Mouse (Mus musculus) adrenal gland, postnatal 10 days (tissue): ENCODE measurements around the gene Urb2. TPM values are rescaled to one million over a fixed set of nuclear protein-coding genes. Genes with fewer than 3 reads are reported as not detected.
"Not testable (repeated sequence)": the region's sequence is repeated elsewhere in the genome, so short reads cannot be mapped to it uniquely, and the experiment has no call there.

ENCODE experiments used
- DNase-seq: peaks from one replicate; pipeline ENCODE4 v3.0.0; 2021; ENCODE audit warnings: mixed read lengths
- total RNA-seq, 2 experiments: library from RNA; stranded (reverse); gene quantifications; 2 replicates each; pipeline ENCODE4 v1.2.3; 2021

Urb2 gene
- total RNA-seq, 2 experiments from 2014 or later = 10.5 to 12.3 TPM

DNA sequence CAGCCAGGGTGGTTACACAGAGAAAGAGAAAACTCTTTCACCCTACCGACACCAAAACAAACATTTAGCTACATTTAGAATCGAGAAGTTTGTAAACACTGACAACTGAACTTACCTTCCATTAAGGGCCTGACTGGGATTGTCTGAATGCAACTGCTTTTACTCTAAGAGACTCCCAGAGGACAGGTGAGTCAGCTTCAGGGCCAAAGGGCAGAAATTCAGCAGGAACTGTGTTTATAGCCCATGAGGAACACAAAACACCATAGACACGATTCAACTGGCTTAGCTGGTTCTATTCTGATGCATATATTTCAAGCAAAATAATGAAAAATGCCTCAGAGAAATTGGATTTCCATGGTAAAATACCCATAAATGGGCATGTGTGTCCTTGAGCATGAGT, 6.6 kb upstream of the Urb2 start:
- DNase-seq = no peak

DNA sequence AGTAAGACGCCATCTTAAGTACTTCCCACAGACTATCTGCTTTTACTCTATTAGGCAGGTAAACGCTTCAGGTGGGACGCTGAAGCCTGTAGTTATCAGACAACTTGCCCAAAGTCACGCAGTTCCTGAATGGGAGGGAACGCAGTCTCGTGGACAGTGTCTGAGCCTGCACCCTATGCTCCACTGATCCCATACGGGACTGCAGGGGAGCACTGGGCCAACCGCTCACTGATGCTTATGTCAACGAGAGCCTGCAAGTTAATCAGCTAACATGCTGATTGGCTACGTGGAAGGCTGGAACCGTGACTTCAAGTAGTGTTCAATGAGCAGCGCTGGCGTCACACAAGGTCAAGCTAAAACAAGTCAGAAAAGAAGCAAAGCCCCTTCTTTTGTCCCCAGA, 1.5 kb upstream of the Urb2 start:
- peak; percentile 21 for DNase-seq

DNA sequence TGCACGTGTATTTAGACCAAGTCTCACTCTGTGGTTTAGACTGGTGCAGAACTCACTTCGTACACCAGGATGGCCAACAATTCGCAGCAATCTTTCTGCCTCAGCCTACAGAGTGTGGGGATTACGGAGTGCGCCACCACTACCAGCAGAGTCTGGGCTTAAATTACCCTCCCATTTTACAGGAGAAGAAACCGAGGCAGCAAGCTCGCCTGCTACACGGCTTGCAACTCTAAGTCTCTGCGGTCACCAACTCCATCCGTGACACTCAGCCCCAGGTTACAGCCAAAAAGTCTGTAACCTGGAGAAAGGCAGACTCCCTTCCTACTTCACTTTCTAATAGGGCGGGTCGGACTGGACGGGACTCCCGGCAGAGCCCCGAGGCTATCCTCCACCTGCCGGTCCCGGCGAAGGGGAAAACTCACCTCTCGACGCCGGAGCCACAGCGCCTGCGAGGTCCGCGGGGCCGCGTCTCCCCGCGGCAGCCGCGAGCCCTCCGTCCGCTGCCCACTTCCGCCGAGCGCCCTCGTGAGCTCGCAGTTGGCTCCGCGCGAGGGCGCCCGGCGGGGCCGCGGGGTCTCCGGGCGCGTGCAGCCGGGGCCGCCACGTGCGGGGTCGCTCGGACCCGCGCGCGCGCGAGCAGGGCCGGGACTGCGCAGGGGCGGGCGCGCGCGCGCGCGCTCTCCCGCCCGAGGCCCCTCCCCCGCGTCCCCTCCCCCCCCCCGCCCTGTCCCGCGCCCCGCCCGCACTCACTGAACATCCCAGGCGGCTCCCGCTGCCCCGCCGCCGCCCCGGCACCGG, 670 bp upstream of the Urb2 start:
- no peak for DNase-seq

DNA sequence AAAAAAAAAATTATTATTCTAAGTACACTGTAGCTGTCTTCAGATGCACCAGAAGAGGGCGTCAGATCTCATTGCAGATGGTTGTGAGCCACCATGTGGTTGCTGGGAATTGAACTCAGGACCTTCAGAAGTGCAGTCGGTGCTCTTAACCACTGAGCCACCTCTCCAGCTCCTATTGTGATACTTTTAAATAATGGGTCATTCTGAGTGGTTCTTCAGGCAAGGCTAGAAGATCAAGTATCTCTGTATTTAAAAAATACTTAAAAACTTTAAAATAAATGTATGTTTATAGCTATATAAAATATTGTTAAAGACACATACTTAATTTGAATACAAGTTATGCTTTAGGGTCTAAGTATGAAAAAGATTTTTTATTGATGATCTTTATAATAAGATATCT, 5.0 kb downstream of the Urb2 start:
- not testable (repeated sequence) for DNase-seq

DNA sequence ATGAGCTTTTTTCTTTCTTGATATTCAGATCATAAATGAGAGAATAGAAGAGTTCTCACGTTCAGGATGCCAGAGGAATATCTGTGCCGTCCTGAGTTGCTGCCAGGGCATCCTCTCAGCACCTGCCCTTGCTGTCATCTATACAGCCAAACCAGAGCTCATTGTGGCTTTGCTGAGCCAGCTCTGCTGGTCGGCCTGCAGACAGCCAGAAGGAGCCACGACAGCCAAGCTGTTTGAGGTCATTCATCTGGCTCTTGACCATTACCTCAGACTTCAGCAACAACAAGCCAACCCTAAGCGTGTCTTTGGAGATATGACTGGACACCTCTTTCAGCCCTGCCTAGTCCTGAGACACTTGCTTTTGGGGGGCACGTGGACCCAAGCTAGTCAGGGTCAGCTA, 6.5 kb downstream of the Urb2 start:
- no peak for DNase-seq

DNA sequence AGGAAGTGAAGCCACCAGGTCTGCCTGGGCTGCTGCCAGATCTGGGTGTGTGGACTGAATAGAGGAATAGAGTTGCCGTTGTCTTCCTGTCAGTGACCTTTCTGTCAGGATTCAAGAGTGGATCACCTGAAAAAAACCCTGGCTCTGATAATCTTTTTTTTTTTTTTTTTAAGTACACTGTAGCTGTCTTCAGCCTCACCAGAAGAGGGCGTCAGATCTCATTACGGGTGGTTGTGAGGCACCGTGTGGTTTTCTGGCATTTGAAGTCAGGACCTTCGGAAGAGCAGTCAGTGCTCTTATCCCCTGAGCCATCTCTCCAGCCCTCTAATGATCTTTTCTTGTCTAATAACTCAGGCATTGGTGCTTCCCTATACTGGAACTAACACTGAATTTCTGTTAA, 12.1 kb downstream of the Urb2 start:
- no peak for DNase-seq

DNA sequence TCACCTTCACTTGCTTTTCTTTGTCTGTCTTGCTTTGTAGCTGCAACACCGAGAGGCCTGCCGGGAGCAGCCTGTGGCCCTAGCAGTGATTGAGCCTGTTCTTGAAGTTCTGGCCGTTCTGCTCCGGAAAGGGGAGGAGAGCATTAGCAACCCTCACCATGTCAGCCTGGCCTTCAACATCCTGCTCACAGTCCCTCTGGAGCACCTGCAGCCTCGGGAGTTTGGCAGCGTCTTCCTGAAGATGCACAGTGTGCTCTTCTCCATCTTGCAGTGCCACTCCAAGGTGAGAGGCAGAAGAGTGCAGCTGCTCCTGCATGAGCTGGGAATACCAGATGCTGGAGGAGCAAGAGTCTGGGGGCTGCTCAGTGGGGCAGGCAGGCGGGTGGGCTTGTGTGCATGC, 16.8 kb downstream of the Urb2 start:
- DNase-seq = no peak

DNA sequence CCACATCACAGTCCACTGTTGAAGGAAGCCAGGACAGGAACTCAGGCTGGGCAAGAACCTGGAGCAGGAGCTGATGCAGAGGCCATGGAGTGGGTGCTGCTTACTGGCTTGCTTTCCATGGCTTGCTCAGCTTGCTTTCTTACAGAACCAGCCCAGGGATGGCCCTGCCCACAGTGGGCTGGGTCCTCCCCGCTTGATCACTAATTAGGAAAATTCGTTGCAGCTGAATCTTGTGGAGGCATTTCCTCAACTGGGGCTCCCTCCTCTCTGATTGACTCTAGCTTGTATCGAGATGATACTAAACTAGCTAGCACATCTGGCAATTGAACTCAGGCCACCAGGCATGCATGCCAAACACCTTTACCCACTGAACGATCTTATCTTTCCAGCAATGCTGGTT, 18.0 kb downstream of the Urb2 start:
- DNase-seq = no peak

DNA sequence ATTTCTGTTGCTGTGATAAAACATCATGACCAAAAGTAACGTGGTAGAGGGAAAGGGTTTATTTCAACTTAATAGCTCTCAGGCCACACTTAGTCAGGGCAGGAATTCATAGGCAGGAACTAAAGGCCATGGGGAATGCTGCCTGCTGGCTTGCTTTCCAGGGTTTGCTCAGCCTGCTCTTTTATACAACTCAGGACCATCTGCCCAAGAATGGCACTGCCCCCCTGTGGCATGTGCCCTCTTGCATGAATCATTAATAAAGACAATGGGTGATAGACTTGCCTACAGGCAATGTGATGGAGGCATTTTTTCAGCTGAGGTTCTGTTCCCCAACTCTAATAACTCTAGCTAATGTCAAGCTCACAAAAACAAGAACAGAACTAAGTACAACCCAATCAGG, 20.9 kb downstream of the Urb2 start:
- DNase-seq = no peak

DNA sequence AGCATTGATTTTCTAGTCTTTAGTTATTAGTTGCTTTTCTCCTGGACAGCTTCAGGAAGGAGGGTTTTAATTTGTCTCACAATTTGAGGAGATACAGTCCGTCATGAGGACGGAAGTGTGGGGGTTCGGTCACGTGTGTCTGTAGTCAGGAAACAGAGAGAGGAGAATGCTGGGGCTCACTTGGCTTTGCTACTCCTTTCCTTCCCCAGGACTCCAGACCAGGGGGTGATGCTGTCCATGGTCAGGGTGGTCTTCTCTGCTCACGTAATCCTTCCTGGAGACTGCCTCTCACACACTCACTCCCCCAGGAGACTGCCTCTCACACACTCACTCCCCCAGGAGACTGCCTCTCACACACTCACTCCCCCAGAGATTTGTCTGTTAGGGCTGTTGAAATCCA, 23.1 kb downstream of the Urb2 start:
- no peak for DNase-seq

DNA sequence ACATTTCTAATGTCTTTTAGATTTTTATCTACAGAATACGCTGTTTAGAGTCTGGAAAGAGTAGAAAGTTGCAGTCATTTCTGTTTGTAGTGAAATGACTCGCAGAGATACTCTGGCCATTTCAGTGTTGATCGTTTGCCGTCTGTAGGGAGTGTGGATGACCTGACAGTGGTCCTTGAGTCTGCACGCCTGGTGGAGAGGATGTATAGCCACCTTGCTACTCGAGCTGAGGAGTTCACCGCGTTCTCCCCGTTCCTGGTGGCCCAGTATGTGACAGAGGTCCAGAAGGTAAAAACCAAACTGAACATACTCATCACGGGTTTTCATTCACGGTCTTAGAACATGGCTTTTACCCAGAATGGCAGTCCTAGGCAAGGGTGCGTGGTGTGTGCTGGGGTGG, 23.6 kb downstream of the Urb2 start:
- no peak for DNase-seq

DNA sequence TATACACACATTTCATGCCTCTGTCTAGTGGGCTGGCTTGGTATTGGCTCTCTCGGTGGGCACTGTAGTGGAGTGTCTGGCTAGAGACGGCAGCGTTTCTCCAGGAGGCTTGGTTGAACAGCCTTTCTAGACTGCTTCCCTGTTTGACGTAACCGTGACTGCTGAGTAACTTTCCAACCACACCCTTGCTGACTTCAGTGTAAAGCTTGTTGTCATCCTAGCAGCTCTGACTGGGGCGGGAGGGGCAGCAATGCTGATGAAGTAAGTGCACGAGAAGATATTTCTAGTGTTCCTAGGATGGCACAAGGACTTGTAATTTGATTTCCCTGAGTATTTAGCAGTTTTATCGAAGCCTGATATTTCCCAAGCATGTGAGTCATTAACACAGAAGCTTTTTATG, 24.5 kb downstream of the Urb2 start:
- no peak for DNase-seq

DNA sequence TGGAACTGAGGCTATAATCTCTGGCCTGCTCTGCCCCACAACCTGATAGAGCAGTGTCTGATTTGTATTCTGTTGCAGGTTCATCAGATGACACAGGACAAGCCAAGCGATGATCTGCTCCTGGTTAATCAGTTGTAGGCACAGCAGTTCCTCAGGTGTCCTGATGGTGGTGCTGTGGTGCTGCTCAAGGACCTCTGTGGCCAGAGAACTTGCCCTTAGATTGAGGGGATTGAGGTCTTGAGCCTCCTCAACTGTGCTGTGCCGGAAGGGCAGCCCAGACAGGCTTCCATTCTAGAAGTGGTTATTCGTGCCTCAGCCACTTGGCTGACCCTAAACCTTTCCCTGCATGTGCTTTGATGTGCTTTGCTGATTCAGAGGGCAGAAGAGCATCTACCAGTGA, 30.8 kb downstream of the Urb2 start:
- peak; percentile 86 for DNase-seq

DNA sequence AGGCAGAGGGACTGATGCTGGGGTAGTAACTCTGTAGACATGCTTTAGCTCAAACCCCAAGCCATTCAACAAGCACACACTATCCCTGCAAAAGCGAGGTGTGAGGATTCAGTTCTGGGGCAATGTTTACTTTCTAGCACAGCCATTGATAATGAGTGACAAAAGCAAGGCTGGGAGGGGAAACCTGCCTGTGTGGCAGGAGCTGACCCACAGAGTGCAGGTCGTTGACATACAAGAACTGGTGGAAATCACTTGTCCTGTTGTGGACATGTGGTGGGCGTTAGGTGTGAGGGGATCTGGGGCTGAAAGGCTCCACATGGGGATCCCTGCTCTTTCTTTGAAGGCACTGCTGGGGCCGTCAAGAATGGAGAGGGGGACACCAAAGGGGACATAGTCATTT, 31.3 kb downstream of the Urb2 start:
- DNase-seq = no peak

DNA sequence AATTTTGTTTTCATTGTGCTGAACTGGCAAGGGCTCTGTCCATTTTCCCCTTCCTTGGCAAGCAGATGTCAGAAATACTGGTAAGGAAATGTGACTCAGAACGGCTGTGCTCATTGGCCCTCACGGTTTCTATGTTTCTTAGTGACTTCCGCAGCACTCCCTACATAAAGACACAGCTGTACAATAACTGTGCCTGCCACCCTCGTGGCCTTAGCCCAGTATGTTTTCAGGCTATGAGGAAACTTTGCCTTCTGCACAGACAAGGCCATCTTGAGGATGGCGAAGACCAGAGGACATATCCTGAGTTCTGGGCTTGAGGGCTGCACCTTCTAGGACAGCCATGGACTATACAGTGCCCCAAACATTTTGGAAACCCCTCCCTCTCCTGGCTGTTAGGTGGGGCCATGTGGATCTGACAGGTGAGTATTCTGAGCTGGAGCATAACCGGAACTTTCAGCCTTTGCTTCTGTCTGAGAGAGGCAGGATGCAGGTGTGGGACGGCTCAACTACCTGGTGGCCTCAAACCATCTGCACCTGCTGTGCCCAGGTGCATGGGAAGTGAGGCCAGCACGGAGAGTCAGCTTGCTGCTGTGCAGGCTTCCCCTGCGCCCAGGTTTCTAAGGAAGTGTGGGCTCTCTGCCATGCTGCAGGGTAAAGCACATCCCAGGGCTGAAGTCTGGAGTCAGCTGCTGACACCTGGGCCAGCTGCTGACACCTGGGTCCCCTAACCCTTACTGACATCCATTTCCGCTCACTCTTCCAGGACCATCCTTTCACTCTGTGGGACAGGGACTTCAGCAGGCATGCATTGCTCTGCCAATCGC, 35.7 kb downstream of the Urb2 start:
- DNase-seq = no peak

DNA sequence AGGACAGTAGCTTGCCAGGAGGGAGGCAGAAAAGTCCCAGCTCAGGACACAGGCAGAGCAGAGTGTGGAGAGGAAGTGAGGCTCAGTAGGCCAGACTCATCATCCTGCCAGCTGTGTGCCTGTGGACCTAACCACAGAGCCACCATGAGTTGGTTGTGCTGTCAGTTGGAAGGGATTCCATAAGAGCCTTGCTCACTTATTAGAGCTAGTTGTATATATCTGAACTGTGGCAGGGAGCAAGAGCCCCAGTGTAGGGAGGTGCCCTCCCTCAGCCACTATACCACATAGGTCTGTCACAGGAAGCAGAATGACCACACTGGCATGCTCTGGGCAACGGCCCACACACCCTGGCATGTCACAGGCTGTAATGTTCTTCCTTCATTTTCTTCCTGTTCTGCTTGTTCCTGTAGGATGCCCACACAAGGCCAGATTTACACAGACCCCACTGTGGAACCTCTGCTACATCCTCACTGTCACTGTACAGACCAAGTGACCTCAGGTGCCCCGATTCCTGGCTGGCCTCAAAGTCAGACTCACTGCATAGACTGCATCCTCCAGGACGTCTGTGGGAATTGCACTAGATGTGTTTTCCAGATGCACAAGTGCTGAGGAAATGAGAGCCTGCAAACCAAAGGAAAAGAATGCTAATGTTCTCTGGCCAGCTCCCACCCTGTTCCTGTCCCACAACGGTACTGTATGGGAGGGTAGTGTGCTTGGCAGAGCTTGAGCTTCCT, 45.2 kb downstream of the Urb2 start:
- no peak for DNase-seq

DNA sequence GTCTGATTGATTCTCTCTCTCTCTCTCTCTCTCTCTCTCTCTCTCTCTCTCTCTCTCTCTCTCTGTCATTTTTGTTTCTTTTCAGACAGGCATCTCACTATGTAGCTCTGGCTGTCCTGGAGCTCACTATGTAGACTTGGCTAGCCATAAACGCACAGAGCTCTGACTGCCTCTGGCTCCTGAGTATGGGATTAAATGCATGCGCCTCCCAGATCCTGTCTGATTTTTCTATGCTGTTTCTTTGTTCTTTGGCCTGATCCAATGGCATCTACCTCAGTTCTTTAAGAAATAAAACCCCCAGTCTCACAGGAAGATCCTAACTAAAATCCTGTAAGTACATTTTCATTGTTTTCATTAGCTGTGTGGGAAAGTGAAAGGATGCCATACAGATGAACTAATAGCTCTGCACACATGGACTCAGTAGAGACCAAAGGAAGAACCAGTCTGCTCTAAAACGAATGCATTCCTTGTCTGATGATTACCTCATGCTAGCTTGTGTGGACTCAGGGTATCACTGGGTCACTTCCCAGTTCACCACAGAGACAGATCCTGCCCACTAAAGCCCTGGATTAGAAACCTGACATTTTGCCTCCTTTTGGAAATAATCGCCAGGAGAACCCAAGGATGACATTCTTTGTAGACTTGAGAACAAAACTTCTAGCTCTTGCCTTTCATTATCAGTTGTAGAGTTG, 45.9 kb downstream of the Urb2 start:
- no peak for DNase-seq

DNA sequence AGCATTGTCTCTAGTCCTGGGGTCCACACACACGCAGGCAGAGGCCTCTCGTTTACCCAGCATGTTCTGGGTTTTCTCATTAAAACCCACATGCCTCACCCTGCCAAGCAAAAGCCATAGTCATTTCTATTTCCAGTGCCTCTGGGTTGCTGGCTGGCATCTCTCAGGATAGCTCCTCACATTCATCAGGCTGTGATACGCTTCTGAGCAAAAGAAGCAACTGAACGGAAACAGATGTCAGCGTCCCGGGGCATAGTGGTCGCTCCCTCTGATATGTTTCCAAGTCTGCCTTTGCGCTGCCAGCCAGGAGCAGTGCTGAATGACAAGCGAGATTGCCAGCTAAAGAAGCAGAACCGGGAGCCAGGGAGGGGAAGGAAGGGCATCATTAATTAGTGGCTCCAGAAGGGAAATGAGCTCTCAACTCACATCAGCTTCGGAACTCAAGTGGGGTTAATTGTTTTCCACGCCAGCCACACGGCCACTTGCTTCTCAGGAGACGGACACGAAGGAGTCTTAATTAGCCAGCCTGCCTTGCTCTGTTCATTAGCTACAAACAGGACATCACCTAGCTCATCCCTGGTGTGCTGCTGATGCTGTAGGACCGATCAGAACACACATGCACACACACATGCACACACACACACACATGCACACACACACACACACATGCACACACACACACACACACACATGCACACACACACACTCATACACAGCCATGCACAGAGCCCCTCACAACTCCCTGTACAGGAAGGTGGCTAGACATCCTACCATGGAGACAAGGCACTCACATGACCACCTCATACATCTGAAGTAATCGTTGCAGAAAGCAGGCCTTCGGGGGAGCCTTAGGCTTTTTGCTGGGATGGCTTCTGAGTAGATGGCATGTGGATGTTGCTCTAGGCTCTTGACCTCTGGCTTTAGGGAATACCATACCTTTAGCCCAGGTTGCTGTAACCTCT, 49.3 kb downstream of the Urb2 start:
- no peak for DNase-seq

DNA sequence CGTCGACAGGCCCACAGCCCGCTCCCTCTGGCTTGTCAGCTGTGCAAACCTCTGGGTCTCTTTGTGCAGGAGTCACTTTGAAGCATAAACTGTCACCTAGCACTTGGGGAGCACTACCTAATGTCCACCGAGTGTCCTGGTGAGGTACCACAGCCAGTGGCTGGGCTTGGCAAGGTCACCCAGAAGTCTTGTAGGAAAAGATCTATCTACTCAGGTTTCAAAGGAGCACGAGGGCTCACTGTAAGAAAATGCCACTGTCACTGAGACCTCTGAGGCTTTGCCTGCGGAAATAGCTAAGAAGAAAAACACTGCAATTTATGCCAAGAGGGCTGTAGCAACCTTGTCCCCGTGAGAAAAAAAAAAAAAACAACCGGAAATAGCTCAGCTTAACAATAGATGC, 54.7 kb downstream of the Urb2 start:
- DNase-seq = no peak

DNA sequence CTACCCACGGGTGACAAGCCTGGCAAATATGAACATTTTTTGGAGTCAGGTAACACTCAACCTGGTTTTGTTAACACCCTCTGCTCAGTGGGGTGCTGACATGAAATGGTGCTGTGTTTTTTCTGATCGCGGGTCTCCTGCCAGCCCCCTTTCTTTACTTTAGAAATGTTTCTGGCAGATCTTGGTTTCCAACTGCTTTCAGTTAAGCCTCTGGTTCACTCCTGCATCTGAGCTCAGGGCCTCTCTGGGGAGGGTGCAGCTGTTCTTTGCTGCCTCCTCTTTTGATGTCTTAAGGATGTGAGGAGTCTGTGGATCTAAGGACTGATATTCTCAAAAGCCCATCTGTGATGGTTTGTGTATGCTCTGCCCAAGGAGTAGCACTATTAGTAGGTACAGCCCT, 55.1 kb downstream of the Urb2 start:
- DNase-seq = no peak

DNA sequence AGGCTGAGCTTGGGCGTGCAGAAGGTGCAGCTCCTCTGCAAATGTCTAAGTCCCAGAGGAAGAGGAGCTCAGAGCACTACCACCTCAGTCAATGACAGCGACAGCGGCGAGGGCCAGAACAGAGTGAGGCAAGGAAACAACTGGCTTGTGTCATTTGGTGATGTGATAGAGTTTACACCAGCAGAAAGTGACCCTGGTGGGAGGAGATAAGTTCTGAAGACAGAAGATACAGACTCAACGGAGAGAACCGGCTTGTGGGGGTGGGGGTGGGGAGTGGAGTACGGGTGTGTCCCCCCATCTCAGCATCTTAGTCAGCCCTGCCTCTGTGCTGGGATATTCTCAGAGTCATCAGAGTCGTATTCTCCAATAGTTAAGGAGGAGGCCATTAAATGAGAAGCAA, 56.1 kb downstream of the Urb2 start:
- no peak for DNase-seq
